Mouse (Mus musculus) left cerebral cortex, postnatal 36 days (tissue): ENCODE data around the gene Gcn1l1. TPM values are rescaled to one million over a fixed set of nuclear protein-coding genes. Genes with fewer than 3 reads are reported as not detected.
A peak's percentile ranks its signal among the peaks of the same experiment; 100 is the strongest.

Experiments used
- DNase-seq, 2 experiments: peaks; one replicate each; pipeline ENCODE4 v3.0.0; 2021 to 2022; ENCODE audit warnings: low spot score in 2 of 2, mixed read lengths in 1 of 2
- intact Hi-C: fragments of 180-260 bp; cut with DNase I; formaldehyde crosslinking; loops from one replicate; pipeline ENCODE4 v1.15.1; 2025
- total RNA-seq, 2 experiments: library from RNA; stranded (reverse); gene quantifications; 2 replicates each; pipeline ENCODE4 v1.2.3; 2021

Gcn1l1 gene
- total RNA-seq, 2 experiments from 2014 or later, result 61.2 to 69.0 TPM

- no peak for DNase-seq
- intact Hi-C loops, result no loop called here
Observed at GRCm38 (mm10) chr5:115633060-115633459, 68.0 kb downstream of the Gcn1l1 start.

- no peak for DNase-seq
- intact Hi-C loops, result no loop called here
Observed at GRCm38 (mm10) chr5:115634046-115634445, 69.0 kb downstream of the Gcn1l1 start.

GRCm38 (mm10) chr5:115635536-115635935 lies 70.5 kb downstream of the Gcn1l1 start:
- no peak for DNase-seq
- intact Hi-C loops, result no loop called here

- no peak for DNase-seq
- intact Hi-C loops, result no loop called here
Observed at GRCm38 (mm10) chr5:115644192-115644591, 79.1 kb downstream of the Gcn1l1 start.

GRCm38 (mm10) chr5:115648876-115649275 lies 83.8 kb downstream of the Gcn1l1 start:
- intact Hi-C loops, result no loop called here
- no peak for DNase-seq

- DNase-seq, result no peak
- intact Hi-C loops, result no loop called here
Observed at GRCm38 (mm10) chr5:115649699-115650098, 84.6 kb downstream of the Gcn1l1 start.

GRCm38 (mm10) chr5:115650885-115651284 lies 85.8 kb downstream of the Gcn1l1 start:
- DNase-seq, result no peak
- intact Hi-C loops, result no loop called here

- intact Hi-C loops, result no loop called here
- DNase-seq, result no peak
Observed at GRCm38 (mm10) chr5:115651821-115652220, 86.8 kb downstream of the Gcn1l1 start.

- DNase-seq, result peak; percentile 100
- intact Hi-C loops, result loop anchor here (1.0 kb wide), 1 partner anchor 79 kb away; no protein-coding TSS in a partner anchor
Observed at GRCm38 (mm10) chr5:115652681-115653575, 87.9 kb downstream of the Gcn1l1 start.

- intact Hi-C loops, result loop anchor here (1.0 kb wide), 1 partner anchor 79 kb away; no protein-coding TSS in a partner anchor
Observed at GRCm38 (mm10) chr5:115653776-115654175, 88.7 kb downstream of the Gcn1l1 start.

GRCm38 (mm10) chr5:115656677-115657076 lies 91.6 kb downstream of the Gcn1l1 start:
- intact Hi-C loops, result no loop called here
- DNase-seq, result no peak

More at GRCm38 (mm10) chr5:115653776-115654175, 88.7 kb downstream of the Gcn1l1 start:
- no peak for DNase-seq

- DNase-seq, result no peak
- intact Hi-C loops, result no loop called here
Observed at GRCm38 (mm10) chr5:115657234-115657633, 92.2 kb downstream of the Gcn1l1 start.

GRCm38 (mm10) chr5:115658352-115658751 lies 93.3 kb downstream of the Gcn1l1 start:
- no peak for DNase-seq
- intact Hi-C loops, result no loop called here

- DNase-seq, result no peak
- intact Hi-C loops, result no loop called here
Observed at GRCm38 (mm10) chr5:115662658-115663057, 97.6 kb downstream of the Gcn1l1 start.

GRCm38 (mm10) chr5:115666366-115667065 lies 101.5 kb downstream of the Gcn1l1 start:
- DNase-seq, result no peak
- intact Hi-C loops, result no loop called here

GRCm38 (mm10) chr5:115667210-115667609 lies 102.2 kb downstream of the Gcn1l1 start:
- DNase-seq, result no peak
- intact Hi-C loops, result no loop called here

GRCm38 (mm10) chr5:115667894-115668293 lies 102.8 kb downstream of the Gcn1l1 start:
- intact Hi-C loops, result no loop called here
- no peak for DNase-seq

GRCm38 (mm10) chr5:115668986-115669385 lies 103.9 kb downstream of the Gcn1l1 start:
- intact Hi-C loops, result no loop called here
- no peak for DNase-seq

GRCm38 (mm10) chr5:115669974-115670373 lies 104.9 kb downstream of the Gcn1l1 start:
- DNase-seq, result no peak
- intact Hi-C loops, result no loop called here

GRCm38 (mm10) chr5:115670406-115670805 lies 105.4 kb downstream of the Gcn1l1 start:
- intact Hi-C loops, result no loop called here
- DNase-seq, result no peak

GRCm38 (mm10) chr5:115671846-115672245 lies 106.8 kb downstream of the Gcn1l1 start:
- intact Hi-C loops, result no loop called here
- DNase-seq, result no peak
